Mouse (Mus musculus) neutrophil, adult 5-6 weeks (primary cell): ENCODE data around the gene Asap2. TPM values are rescaled to one million over a fixed set of nuclear protein-coding genes. Genes with fewer than 3 reads are reported as not detected.

Experiments used
- ATAC-seq: fragments of 151-379, 151-347 bp; 2 replicates; pipeline ENCODE4 v1.8.0; 2017; ENCODE audit warnings: mild to moderate bottlenecking, moderate TSS enrichment; ENCODE audit not compliant: insufficient number of reproducible peaks, poor library complexity, low FRiP score, severe bottlenecking; ENCODE audit errors: extremely low read depth
- total RNA-seq: library from RNA; stranded (forward); fragments of 200-1000 nt; gene quantifications from 2 replicates; pipeline ENCODE4 v1.2.3, GENCODE M21; 2017

Asap2 gene
- total RNA-seq, 1 experiment from 2014 or later = 2.3 TPM

DNA sequence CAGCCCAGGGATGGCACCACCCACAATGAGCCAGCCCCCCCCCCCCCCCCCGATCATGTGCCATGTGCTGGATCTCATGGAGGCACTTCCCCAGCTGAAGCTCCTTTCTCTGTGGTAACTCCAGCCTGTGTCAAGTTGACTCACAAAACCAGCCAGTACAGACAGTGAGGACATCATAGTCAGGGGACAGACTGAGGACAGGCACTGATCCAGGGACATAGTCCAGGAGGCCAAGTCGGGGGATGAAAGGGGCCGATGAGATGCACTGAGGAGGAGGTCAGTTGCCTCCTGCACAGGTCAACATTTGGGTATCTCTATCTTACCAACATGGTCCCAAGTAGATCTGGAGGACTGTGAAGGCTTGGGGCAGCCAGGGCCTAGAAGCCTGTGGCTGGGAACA, 205.2 kb downstream of the Asap2 start:
- ATAC-seq = 0 out of 2 replicates have a peak, but pooled peaks have one; percentile 11

DNA sequence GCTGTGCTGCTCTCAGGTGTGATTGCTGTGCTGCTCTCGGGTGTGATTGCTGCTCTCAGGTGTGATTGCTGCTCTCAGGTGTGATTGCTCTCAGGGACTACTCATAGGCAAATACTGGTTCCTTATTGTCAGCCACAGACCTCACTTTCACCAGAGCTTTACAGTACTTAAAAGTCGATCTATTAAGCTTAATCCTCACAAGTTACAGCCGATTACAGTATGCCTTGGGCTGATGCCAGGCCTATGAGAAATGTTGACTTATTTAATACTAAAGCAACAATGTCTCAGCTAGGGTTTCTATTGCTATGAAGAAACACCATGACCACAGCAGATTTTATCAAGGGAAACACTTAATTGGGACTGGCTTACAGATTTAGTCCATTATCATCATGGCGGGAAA, 206.2 kb downstream of the Asap2 start:
- ATAC-seq = no peak

DNA sequence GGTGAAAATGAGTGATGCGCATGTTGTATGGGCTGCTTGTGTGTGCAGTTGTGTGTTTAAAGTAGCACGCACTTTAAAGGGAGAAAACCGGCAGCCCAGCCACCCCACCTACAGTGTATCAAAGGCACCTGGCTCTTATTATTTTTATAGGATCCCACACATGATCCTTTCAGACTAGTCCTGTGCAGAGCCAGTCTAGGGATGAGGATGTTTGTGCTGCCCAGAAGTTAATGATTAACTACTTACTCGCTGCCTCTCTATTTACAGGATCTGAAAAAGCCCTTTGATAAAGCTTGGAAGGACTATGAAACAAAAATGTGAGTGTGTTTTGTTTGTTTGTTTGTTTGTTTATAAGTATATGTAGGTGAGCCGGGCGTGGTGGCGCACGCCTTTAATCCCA, 210.4 kb downstream of the Asap2 start:
- no peak for ATAC-seq

DNA sequence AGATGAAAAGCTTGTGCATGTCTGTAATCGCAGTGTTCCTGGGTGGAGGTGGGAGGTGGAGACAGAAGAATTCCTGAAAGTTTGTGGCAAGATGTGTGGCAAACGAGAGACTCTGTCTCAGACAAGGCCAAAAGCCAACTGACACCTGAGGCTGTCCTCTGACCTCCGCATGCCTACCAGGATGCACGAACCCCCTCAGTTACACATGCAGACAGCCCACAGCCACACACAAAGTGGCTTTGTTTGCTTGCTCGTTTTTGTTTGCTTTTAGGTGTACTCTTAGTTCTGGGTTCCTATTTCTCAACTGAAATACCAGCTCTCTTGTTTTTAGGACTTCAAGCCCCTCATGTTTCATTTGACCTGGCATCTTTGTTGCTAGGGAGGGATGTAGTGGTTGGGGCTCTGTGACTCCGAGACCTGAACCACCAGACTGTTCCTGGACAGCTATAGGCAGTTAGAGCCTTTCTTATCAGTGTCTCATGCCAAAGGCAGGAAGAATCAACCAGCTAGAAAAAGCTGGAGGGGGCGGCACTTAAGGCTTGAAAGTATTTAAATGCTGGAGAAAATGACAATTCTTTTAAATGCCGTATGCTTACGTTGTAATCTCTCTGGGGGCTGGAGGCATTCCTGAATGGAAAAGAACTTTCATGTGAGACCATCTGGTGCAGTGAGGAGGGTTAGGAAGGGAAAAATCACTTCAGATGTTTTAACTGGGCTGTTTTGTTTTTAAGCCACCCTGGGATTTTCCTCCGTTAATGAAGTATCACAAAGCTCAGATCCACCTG, 211.4 kb downstream of the Asap2 start:
- no peak for ATAC-seq

DNA sequence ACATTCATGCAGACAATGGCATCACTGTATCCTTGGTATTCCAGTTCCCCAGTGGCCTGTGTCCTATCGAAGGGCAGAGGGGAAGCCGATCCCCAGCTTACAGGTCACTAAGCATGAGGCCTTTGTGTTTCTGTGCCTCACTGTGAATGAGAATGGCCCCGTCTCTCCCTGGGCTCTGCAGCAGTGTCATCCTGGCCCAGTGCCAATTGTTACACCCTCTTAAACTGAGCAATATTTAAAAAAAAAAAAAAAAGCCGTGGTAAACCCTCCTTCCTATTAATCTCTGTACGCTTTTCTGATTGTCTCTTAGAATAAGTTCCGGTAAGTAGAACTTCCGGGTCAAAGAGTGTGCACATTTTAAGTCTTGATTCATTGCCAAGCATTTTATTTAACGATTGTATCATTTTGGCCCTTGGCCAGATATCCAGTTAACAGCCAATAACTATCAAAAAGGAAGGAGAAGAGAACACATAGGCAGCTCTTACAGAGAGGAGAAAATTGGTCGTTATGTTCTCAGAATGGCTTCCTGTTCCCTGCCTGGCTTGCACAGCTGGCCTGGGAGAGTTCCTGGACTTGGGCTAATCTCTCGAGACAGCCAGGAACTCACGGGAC, 214.5 kb downstream of the Asap2 start:
- ATAC-seq = no peak

DNA sequence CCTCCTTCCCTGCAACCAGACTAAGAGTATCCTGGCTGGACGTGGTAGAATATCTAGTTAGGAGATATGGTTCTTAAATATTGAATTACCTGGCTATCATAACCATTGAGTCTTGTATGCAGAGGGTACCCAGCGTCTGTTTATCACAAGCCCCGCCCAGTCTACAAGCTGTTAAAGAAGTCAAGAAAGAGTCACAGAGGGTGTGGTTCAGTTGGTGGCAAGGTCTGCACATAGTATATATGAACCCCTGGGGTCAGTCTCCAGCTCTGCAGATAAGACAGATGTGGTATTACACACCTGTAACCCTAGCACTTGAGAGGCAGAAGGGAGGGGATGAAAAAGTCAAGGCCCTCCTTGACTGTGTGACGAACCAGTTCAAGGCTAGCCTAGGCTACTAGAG, 215.5 kb downstream of the Asap2 start:
- no peak for ATAC-seq

DNA sequence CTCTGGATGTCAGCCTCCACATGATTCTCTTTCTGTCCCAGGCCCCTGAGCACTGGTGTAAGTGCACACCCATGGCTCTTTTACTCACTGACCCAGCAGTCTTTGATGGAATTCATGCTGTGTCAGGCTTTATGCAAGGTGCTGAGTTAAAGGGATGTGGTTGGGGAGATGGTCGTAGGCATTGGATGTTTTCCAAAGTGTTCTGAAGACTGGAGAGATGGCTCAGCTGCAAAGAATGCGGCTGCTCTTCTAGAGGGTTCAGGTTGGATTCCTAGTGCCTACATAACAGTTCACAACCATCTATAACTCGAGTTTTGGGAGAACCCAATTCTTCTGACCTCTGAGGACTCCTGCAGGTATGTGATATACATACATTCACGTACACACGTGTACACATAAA, 217.2 kb downstream of the Asap2 start:
- ATAC-seq = no peak

DNA sequence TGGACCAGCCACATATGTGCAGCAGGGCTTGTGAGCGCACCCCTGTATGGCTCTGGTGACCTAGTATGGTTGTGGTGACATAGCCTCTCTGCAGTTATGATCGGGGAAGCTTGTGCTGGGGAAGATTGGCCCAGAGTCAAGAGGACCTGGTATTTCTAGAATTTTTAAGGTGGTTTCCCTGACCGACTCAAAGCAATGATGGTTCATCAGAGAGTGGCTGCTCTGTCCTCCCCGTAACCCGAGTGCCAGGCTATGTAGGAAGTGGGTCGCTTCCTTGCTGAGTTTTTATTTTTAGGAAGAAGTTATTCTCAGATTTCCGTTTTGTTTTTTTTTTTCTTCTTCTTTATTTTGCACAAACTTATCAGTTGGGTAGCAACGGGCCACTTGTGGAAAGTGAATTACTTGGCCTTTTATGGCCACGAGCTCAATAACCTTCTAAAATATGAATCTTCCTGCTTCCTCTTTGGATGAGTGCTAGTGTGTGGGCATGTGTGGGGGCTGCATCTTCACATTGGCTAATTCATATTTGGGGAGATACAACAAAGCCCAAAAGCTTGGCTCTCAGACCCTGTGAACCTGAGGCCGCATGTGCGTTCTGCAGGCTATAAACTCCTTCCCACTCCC, 218.0 kb downstream of the Asap2 start:
- ATAC-seq = 0 out of 2 replicates have a peak, but pooled peaks have one; percentile 26

DNA sequence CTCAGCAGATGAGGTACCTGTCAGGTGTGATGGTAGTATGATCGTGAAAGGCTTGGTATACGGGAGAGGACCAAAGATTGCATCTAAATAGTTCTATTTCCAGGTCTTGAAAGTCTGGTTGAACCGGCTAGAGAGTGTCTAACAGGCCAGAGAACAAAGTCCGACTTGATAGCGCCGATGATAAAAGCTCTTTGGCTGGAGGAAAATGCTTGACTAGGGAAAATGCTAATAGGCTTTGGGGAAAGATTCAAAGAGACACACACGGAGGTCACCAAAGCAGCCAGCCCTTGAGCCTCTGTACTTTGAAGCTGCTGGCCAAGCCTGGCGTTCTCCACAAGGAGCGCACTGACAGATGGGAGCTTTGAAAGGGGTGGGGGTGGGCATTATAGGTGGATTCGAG, 219.0 kb downstream of the Asap2 start:
- no peak for ATAC-seq

DNA sequence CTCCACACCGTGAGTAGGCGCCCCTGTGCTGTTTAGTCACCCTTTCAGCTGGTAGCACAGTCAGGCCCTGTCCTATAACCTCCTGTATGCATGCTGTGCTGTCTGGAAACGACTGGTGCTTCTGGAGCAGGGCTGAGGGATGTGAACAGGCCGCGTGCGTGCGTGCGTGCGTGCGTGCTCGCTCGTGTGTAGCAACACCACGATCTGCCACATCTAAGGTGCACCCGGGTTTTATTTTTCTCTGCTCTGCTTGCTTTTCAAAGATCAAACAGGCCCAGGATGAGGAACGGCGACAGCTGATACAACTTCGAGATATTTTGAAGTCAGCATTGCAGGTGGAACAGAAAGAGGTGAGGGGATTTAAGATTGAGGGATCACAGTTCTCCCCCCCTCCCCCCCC, 222.6 kb downstream of the Asap2 start:
- ATAC-seq = no peak

DNA sequence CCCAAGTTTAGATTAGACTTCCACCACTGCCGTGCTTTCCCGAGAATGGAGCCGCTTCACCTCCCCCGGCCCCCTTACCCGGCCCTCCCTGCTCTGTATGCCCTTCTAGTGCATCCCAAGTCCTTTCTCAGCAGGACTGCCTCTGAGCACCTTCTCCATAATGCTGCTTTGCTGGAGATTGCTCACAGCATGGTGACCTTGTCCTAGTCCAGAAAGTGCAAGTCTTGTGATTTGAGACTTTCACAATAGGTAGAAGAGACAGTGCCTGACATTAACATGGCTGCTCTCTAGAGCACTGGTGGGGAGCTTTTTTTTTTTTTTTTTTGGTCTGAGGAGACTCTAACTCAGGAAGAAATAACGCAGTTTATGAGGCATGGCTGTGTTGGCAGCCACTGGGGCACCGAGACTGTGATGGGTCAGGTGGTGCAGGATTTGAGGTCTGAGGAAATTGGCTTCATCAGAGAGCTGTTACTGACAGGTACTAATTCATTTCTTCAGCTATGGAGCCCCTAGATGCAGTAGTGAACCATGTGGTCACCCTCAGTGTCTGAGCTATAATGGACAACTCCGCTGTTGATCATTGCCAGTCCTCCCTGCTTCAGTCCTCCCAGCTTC, 224.4 kb downstream of the Asap2 start:
- no peak for ATAC-seq

DNA sequence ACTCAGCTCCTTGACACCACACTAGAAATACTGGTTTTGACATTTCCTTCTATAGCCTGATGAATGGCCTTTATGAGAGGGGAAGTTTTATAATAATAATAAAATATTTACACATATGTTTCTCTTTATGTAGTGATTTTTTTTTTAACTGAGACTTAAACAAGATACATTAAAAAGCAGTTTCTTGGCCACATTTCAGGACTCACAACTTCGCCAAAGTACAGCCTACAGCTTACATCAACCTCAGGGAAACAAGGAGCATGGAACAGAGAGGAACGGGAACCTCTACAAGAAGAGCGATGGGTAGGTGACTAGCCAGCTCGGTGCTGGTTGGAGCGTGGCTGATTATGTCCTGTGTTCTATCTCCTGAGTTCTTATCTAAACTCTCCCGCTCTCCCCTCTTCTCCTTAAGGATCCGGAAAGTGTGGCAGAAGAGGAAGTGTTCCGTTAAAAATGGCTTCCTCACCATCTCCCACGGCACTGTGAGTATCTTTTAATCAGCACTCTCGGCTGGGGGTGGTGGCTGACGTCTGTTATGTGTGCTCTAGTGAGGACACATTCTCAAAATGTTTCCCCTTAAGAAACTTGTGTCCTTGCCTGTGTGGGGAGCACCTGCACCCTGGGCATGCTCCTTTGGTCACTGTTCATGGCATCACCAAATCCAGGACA, 227.7 kb downstream of the Asap2 start:
- ATAC-seq = no peak

DNA sequence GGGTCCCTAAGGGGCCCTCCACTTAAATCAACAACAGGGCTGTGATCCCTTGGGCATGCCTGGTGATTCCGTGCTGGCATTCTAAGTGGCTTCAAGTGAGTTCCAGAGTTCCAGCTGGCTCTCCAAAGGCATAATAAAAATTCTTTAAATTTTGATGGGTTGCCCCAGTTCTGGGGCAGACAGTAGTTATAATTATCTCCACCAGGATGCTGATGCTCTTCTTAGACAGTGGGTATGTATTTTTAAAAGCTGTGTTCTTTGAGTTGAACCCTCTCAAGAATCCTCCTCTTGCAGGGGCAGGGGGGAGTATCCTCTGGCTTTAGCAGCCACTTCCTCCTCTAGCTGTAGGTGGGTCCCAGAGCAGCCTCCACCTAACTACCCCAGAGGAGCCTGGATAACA, 230.3 kb downstream of the Asap2 start:
- ATAC-seq = no peak

DNA sequence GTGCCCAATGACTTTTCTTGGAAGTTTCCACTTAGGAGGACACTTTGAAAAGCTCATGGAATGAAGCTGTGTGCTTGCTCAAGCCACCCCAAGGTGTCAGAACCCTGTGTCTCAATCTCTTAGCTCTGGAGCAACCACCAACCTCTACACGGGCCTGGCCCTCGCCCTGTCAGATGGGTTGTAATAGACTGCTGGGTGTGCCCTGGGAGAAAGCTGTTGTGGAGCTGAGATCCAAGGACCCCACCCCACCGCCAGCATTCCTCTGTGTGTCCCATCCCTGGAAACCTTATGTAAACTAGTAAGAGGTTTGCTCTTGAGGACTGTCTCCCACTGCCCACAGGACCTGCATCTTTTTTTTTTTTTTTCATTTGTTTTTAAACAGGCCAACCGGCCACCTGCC, 233.7 kb downstream of the Asap2 start:
- no peak for ATAC-seq

DNA sequence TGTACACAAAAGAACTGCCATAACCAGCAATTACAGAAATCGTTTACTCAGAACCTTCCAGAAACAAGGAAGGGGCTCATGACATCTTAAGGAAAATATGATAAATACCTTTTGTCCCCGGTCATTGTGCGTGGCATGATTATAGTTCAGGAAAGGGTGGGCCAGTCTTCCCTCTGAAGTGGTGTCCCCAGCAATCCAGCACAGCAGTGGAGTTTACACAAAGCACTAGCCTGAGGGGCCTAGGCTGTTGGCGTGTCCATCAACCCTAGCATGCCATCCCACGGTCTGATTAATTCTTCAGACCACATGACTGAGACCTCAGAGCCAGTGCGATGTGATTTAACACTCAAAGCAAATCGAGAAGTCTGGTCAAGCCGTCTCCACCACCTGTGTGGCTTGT, 235.1 kb downstream of the Asap2 start:
- ATAC-seq = no peak

DNA sequence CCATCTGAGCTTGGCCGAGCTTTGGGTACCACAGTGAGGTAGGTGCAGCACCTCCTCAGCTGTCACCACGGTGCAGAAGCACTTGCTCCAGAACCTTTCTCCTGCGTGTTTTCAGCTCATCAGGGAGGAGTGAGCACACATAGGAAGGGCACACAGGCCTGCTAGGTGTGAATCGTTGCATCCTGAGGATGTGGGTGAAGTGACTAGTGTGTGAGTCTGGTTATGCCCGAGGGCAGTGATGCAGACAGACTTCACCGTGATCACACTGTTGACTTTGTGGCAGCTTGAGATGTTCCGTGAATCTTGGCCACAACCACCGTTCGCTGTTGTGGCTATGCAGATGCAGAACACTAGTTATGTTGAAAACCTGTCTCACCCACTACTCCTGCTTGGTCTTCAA, 236.1 kb downstream of the Asap2 start:
- no peak for ATAC-seq

DNA sequence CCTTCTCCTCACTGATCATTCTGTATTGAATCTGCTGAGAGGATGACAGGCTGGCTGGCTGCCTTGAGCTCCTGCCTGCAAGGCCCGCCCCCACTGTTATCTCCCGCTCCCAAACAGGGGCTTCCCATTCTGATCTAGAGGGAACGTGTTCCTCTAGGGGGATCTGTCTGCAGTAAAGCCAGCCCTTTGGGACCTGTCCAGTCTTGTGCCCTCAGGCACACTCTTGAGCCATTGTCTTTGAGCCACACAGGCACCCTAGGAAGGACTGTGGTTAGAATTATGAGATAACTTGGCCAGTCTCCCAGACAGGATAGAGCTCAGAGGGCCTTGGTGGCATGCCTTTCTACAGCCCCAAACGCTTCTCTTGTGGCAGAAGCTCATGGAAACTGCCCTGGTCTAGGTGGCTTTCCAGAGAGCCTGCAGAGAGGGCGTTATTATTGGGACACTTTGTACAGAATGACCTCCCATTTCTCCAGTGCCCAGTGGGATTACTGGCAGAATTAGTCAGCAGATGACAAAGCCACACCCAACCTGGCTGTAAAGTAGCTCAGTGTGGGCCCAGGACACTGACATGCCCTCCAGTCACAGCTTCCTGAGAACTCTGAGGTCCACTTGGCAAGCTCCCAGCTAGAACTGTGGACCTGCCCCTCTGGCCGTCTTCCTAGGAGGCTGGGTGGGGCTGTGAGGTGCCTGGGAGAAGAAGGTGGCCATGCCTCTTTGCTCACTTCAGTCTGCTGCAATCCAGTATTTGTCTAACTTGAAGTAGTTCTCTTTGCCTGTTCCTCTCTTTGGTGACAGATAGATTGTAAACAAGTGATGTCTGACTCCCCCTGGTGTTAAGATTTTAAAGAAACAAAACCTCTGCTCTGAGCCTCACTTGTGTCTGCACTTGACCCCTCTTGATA, 237.1 kb downstream of the Asap2 start:
- peak; percentile 37; the same call in 1 of the 2 replicates for ATAC-seq

DNA sequence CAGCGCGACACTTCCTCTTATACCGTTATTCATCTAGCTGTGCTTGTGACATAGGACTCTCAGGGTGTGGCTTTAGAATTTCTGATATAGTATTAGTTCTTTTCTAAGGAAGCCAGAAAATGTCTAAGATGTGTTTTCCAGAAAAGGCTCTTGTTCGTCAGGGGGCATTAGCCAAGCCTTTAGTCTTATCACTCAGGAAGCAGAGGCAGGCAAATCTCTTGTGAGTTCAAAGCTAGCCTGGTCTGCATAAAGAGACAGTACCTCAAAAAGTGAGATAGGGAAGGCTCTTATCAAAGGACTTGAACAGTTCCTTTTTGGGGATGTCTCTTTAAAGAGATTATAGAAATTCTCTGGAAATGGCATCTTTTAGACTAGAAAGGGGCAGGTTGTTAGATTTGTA, 238.4 kb downstream of the Asap2 start:
- ATAC-seq = no peak
